Mouse (Mus musculus) cerebellum, adult 9-10 months (tissue): Measurements from ENCODE around the gene 2310033P09Rik.

Experiments used
- DNase-seq: peaks from one replicate; pipeline ENCODE4 v3.0.0; 2022

Gene 2310033P09Rik

DNA sequence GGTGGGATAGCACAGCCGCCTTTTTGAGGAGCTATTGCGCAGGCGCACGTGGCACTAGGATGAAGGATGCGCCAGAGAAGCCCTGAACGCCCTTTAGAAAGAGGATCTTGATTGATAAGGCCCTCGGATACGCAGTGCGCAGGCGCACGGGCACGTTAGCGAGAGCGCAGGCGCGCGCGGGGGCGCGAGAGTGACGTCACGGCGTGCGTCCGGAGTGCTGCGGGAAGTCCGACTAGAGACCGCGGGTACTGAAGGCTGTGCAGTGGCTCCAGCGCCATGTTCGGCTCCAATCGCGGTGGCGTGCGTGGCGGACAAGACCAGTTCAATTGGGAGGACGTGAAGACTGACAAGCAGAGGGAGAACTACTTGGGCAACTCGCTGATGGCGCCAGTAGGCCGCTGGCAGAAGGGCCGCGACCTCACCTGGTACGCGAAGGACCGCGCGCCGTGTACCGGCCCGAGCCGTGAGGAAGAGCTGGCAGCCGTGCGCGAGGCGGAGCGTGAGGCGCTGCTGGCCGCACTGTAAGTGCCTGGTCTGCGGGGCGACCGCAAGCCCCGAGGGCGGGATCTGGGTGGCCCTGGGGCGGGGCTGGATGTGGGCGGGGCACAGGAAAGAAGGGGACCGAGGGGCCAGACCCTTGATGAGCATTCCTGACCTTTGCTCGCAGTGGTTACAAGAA is at the start of gene 2310033P09Rik:
Gene 2310033P09Rik, plus strand, starts transcription at position 169 of the 679 bp plus-strand sequence.
- DNase-seq: peak; percentile 94

DNA sequence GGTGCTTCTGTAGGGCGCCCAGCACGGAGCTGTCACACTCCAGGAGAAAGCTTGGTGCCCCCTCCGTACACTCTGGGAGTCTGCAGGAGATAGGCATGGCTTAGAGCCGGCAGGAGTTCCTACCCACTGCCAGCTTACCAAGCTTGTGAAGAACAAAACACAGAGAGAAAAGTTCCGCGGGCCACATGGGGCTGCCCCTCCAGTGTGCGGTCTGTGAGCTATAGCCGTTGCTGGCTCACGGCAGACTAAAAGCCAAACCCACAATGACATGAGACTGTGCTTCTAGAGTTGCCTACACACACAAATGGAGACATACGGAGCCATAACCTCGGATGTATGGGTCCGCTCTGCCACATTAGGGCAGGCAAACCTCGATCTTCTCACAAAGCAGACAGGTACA is 49.0 kb upstream of the 2310033P09Rik start:
- DNase-seq: no peak

GRCm38 (mm10) chr11:59159558-59159957 is 48.6 kb upstream of the 2310033P09Rik start:
- no peak for DNase-seq

- no peak for DNase-seq
Observed at GRCm38 (mm10) chr11:59161398-59161797, 46.7 kb upstream of the 2310033P09Rik start.

DNA sequence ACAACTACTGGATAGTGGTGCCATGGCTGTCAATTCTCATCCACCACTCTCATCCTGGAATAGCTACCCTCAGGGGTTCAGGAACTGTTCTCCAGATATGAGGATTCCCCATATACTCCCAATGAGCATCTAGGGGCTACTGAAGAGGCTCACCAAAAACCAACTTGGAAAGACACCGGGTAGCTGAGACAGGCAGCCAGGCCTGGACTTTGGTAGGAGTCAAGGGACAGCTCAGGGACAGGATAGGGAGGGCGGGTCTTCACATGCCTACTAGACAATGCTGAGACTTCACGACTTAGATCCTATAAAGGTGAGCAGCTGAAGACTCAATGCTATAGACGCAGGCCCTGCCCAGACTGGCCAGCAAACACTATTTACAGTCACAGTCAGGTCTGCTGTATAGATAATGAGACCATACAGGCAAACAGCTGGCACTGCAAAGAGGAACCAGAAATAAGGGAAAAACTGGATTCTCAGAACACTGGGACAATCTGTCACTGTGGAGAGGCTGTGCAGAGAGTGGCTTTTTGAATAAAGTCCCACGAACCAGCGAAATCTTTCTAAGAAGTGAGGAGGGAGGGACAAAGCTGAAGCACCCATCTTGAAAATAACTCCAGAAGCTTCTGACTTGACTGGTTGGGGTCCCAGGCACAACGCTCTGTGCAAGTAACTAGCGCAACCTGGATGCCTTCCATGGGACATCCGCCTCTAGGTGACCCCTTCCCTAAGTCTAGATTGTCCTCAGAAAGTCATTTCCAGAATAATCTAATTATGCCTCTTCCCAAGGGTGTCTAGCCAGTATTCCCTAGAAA is 45.5 kb upstream of the 2310033P09Rik start:
- DNase-seq: peak; percentile 41

- peak; percentile 99 for DNase-seq
Observed at GRCm38 (mm10) chr11:59163255-59164236, 44.6 kb upstream of the 2310033P09Rik start, which contains the start of gene Iba57. Gene Iba57 (minus strand): TSS chr11:59163739.

- no peak for DNase-seq
Observed at GRCm38 (mm10) chr11:59164384-59164783, 43.7 kb upstream of the 2310033P09Rik start.

GRCm38 (mm10) chr11:59165616-59166241 is 42.4 kb upstream of the 2310033P09Rik start:
- no peak for DNase-seq

DNA sequence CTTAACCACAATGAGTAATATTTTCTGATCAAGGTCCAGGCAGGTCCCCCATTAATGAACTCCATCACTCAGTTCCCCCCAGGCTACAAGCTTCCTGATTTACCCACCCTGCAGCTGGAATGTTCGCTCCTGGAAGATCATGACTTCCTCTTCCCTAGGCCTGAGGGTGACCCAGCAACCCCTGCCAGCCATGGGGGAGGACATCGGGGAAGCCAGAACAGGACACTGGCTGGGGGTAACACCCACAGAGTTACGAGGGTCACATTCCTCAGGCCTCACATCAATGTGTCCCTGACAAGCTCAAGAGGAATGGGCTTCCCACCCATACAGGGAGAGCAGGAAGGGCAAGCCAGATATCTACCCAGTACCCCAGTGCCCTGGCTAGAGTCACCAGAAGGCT is 38.3 kb upstream of the 2310033P09Rik start:
- no peak for DNase-seq

DNA sequence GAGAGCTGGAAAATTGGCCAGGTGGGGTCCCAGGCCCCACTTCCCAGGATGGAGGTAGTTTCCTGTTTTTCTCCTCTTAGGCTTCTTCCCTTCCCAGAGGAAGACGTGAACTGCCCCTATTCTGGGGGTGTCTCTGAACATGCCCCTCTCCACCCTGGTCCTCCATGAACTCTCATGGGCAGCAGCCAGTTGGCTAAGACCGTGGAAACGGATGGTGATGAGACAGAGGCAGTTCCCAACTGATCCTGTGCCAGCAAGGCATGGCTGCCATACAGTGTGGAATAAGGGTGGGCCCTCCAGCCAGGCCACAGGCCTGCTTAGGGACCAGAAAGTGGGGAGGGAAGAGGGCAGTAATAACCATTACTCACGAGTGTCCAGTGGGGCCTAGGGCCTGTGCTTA is 37.6 kb upstream of the 2310033P09Rik start:
- DNase-seq: no peak

GRCm38 (mm10) chr11:59174189-59174838 is 33.8 kb upstream of the 2310033P09Rik start:
- DNase-seq: no peak

- no peak for DNase-seq
Observed at GRCm38 (mm10) chr11:59176475-59176874, 31.6 kb upstream of the 2310033P09Rik start.

GRCm38 (mm10) chr11:59176921-59177320 is 31.2 kb upstream of the 2310033P09Rik start:
- no peak for DNase-seq

- no peak for DNase-seq
Observed at GRCm38 (mm10) chr11:59182864-59183331, 25.2 kb upstream of the 2310033P09Rik start, which contains the start of gene Gjc2. Gene Gjc2 (minus strand): TSS chr11:59183213.

DNA sequence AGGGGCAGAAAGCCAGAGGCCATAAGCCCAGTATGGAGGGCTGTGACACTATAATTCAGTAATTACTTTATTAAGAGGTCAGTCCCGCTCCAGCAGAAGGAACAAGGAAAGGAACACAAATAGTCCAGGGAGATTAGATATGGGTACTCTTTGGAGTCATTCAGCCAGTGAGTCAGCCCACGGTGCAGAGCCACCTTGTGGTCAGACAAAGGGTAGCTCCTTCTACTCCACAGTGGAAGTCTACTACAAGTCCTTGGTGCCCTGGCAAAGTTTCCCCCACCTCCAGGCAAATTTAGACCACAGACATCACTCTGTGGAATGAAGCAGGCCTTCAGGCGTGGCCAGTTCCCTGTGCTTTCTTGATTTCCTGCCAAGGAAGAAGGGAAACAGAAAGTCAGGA is 24.3 kb upstream of the 2310033P09Rik start:
- peak; percentile 57 for DNase-seq

GRCm38 (mm10) chr11:59185490-59185889 is 22.6 kb upstream of the 2310033P09Rik start:
- DNase-seq: no peak

DNA sequence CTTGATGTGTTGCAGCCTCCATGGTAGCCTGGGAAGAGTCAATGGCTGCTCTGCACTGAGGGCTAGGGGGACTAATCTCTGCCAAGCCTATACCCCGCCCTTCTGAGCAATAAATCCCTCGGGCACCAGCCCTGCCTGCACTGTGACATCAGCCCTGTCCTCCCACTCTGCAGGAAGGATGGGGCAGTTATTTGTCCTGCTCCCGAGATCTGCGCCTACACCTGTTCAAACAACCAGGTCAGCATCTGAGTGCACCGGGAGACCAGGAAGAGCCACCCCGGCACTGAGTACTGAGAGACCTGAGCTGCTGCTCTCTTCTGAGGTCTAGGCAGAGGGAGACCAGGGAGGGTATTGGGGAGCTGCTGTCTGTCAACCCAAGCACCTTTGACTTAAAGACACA is 20.4 kb upstream of the 2310033P09Rik start:
- no peak for DNase-seq

DNA sequence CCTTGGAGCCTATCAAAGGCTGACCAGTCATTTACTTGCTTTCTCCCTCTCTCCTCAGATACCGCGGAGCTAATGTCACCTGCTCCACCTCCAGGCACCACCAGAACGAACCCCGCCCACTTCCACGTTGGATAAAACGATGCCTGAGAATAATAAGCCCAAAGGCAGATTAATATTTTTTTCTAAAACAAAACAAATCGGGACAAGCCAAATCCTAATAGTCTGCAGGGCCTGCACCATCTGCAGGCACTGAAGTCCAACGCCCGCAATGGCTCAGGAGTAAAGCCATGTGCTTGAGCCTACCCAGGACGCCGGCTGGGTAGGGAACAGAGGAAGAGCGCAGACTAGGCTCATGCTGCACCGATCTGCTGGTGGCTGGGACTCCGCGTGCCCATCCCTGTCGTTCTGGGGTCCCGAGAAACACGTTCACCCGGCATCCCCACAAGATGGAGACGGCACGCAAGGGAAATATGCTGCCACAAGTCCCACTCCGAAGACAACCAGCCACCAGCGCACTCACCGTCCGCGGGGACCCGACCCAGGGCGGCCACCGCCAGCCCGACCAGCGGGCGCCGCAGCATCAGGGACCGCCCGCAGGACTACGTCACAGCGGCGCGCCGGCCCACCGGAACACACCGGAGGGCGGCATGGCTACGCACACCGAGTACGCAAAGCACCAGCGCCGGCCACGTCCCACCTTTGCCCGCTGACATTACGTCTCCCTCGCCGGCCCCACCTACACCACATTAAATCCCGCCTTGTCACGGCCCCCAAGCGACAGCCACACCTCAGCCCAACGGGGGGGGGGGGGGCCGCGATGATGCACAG is 16.7 kb upstream of the 2310033P09Rik start:
- DNase-seq: peak; percentile 89

GRCm38 (mm10) chr11:59192059-59192386 is 16.1 kb upstream of the 2310033P09Rik start, which contains the start of gene Guk1:
Gene Guk1 (minus strand): TSS chr11:59192212.
- no peak for DNase-seq

DNA sequence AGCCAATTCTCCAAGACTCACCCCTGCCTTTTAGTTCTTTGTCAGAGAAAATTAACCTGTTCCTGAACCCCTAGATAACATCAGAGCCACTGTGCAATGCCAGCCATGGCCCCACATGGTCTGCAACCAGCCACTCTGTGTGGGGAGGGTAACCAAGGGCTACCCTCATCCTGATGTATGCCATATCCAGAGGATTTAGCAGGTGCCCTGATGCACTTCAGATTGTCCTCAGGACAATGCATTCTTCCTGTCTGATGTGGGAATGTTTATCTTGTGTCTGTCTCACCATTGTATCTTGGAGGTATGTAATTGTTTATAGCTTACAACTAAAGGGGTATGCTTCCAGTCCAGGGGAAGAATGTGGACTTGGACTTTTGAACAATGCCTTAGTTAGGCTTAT is 11.9 kb upstream of the 2310033P09Rik start:
- peak; percentile 3 for DNase-seq
